Mouse (Mus musculus) forebrain, embryonic 13.5 days (tissue): ENCODE results near the gene Gtpbp3. TPM values are rescaled to one million over a fixed set of nuclear protein-coding genes. Genes with fewer than 3 reads are reported as not detected.

ENCODE experiments used
- ATAC-seq: fragments of 200-750 bp; cut with Nextera tagmentation; 2 replicates; pipeline ENCODE4 v1.8.0; 2017
- H3K27ac ChIP-seq: fragments of 300-500 bp; sonication (generic); 2 replicates; pipeline ENCODE4 v1.5.1; 2015; ENCODE audit warnings: inconsistent platforms, mild to moderate bottlenecking, moderate library complexity
- H3K27me3 ChIP-seq: fragments of 300-500 bp; sonication (generic); 2 replicates; pipeline ENCODE4 v1.6.1; 2015; ENCODE audit warnings: mild to moderate bottlenecking, inconsistent platforms
- H3K36me3 ChIP-seq: fragments of 300-500 bp; sonication (generic); 2 replicates; pipeline ENCODE4 v1.6.1; 2015; ENCODE audit warnings: mild to moderate bottlenecking, inconsistent platforms; ENCODE audit not compliant: poor library complexity, severe bottlenecking
- H3K4me1 ChIP-seq: fragments of 300-500 bp; sonication (generic); 2 replicates; pipeline ENCODE4 v1.6.1; 2015; ENCODE audit warnings: inconsistent platforms
- H3K4me2 ChIP-seq: fragments of 300-500 bp; sonication (generic); 2 replicates; pipeline ENCODE4 v1.6.1; 2015; ENCODE audit warnings: inconsistent platforms, mild to moderate bottlenecking, moderate library complexity
- H3K4me3 ChIP-seq: fragments of 300-500 bp; sonication (generic); 2 replicates; pipeline ENCODE4 v1.5.1; 2015; ENCODE audit warnings: mild to moderate bottlenecking, inconsistent platforms
- H3K9ac ChIP-seq: fragments of 300-500 bp; sonication (generic); 2 replicates; pipeline ENCODE4 v1.6.1; 2015; ENCODE audit warnings: mild to moderate bottlenecking, inconsistent platforms
- H3K9me3 ChIP-seq: fragments of 300-500 bp; sonication (generic); replicated peaks from 2 replicates; pipeline ENCODE4 v1.6.1; 2016; ENCODE audit warnings: inconsistent platforms
- WGBS: fragments of 180-500 bp; shearing (Covaris S2); methylation state at CpG from one replicate; pipeline ENCODE4 v1.1.7; 2015; 5-methylcytosine and 5-hydroxymethylcytosine counted together
- polyA plus RNA-seq: library from polyadenylated mRNA; unstranded; fragments of >200 nt; fragmentation: Nextera tagmentation; extraction: Ambion mirVana; gene quantifications from 2 replicates; pipeline ENCODE4 v1.2.1, GENCODE M21; 2015

The Gtpbp3 gene
- polyA plus RNA-seq, 1 experiment from 2014 or later = 13.4 TPM

DNA sequence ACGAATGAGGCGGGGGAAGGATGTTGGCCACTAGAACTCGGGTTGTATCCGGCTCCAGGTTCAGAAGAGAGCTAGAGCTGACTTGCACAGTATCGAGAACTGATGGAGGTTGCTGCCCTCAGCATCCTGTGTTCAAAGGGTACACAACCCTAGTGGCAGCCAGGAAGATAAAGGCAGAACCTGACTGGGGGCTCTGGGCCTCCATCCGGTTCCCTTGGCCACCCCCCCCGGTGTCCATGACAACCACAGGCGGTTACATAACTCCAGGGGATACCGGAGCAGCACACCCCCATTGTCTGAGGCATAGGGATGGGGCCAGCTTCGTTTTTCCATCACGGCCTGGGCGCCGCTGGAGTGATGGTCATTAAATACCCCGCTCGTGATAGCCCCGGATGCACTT lies 25.1 kb upstream of the Gtpbp3 start:
- no peak overlapping the region; the same call in 1 of the 2 replicates for H3K27ac ChIP-seq
- H3K4me2 ChIP-seq = peak overlapping the region; percentile 94
- peak overlapping the region; percentile 95 for H3K4me3 ChIP-seq
- H3K27me3 ChIP-seq = no peaks in the 10 kb centered on the region
- no peaks in the 10 kb centered on the region for H3K9me3 ChIP-seq
- H3K9ac ChIP-seq = peak overlapping the region; percentile 91
- H3K4me1 ChIP-seq = peaks cover 53% of the 10 kb centered on the region
- 4% methylated on average over 16 of the region's 16 CpGs for WGBS
- H3K36me3 ChIP-seq = peaks cover 38% of the 10 kb centered on the region
- peak; percentile 0; the same call in 1 of the 2 replicates for ATAC-seq

DNA sequence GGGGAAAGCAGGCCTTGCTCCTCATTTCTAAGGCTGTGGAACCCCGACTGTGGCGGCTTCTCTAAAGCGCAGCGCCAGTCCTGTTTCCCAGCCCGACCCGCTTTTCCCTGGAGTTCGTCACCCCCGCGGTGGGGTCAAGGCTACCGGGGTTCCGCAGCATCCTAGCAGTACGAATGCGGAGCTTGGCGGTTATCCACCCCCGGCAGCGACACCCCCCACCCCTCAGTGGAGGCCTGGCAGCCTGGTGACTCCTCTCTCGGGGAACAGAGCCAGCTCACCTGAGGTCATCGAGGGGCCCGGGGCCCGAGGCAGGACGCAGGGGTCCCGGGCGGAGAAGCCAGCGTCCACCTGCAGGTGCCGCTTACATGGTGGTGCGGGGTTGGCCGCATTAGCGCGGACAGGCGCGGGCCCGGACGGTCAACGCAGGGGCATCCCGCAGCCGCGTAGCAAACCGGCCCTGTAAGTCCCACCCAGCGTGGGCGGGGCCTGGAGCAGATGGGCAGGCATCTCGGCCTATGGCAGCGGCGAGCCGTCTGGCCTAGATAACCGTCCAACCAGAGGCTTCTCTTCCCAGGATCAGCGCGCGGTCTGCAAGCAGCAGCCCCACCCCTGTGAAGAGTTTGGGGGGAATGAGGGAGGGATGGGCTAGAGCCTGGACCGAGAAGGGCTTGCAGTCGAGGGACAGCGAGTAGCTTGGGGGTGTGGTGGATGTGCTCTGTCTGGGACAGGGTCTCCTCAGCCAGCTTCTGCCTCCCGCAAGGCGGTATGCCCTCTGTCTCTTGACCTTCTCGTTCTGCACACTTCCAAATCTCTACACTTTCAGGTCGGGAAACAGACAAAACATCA lies 24.5 kb upstream of the Gtpbp3 start, which contains the start of gene Abhd8:
TSS of gene Abhd8 (minus strand) at position 468 of the 846 bp plus-strand sequence.
- peak; percentile 88 for ATAC-seq
- H3K4me1 ChIP-seq = peaks cover 53% of the 10 kb centered on the region

DNA sequence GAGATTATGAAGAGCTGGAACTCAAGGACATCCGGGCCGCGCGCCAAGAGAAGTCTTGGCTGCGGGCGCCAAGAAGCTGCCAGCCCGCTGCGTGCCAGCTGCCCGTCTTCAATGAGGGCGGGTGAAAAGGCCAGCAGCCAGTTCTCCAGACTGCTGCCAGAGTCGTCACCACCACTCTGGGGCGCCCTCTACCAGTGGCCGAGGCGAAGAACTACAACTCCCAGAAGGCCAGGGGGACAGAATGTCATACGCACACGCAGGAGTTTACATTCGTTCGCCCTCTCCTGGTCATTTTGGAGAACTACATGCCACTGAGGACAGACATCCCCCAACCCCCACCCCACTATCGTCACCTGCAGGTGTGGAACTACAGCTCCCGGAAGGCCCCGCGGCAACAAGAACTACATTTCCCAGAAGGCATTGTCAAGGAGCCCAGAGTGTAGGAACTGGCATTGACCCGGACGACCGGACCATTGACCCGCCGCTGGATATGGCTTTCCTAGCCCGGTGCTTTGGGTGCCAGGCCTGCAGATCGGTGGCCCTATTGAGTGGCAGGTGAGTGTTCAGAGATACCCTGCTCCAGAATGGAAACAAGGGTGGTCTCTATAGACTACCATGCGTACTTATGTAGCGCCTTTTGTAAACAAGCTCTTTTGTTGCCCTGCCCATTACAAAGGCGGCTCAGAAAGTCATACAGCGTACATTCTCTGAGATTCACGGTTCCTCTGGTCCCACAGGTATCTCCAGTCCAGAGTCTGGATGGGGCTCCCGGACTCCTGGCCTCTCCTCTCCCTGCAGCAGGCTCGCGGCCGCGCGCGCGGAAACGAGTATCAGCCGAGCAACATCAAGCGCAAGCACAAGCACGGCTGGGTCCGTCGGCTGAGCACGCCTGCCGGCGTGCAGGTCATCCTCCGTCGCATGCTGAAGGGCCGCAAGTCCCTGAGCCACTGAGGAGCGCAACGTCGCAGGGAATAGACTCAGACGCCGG lies 23.1 kb upstream of the Gtpbp3 start, which contains the start of gene Mrpl34:
TSS of gene Mrpl34 (plus strand) at position 447 of the 988 bp plus-strand sequence.
- H3K4me2 ChIP-seq = peak within 1 kb of the TSS; percentile 94

More for the DNA sequence above, 24.5 kb upstream of the Gtpbp3 start, which contains the start of gene Abhd8:
- WGBS = under 1% methylated on average over 55 of the region's 55 CpGs
- Histone ChIP-seq H3K9ac (peak within 1 kb of the TSS; percentile 91), H3K9me3 (no peaks in the 10 kb centered on the region), H3K36me3 (peaks cover 31% of the 10 kb centered on the region), H3K27me3 (no peaks in the 10 kb centered on the region), H3K4me3 (peak within 1 kb of the TSS; percentile 95), H3K4me2 (peak within 1 kb of the TSS; percentile 94), H3K27ac (peak within 1 kb of the TSS; percentile 90)

DNA sequence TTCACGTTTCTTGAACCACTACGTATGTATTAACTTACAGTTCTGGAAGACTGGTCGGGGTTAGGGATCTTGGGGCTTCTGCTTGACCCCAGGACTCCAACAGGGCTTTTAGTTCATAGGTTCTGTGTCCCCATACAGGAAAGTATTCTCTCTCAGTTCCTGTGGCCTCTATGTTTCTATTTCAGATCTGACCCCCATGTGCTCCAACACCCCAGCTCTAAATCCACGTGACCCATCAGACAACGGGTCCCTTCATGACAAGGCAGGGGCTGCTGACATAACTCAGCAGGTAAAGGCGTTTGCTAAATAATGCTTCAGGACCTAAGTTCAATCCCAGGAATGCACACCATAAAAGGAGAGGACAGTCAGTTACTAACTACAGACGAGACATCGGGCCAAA lies 22.2 kb upstream of the Gtpbp3 start:
- WGBS = 86% methylated on average over 8 of the region's 8 CpGs
- peak overlapping the region; percentile 94 for H3K4me2 ChIP-seq
- peaks cover 16% of the 10 kb centered on the region for H3K36me3 ChIP-seq
- H3K4me3 ChIP-seq = peak overlapping the region; percentile 95
- peaks cover 51% of the 10 kb centered on the region for H3K4me1 ChIP-seq
- no peak overlapping the region for H3K27ac ChIP-seq
- H3K27me3 ChIP-seq = no peaks in the 10 kb centered on the region
- no peak for ATAC-seq
- peak overlapping the region; percentile 86 for H3K9ac ChIP-seq
- no peaks in the 10 kb centered on the region for H3K9me3 ChIP-seq

More for the DNA sequence above, 23.1 kb upstream of the Gtpbp3 start, which contains the start of gene Mrpl34:
- Histone ChIP-seq H3K27ac (peak within 1 kb of the TSS; percentile 90), H3K27me3 (no peaks in the 10 kb centered on the region), H3K9me3 (no peaks in the 10 kb centered on the region), H3K4me1 (peaks cover 46% of the 10 kb centered on the region), H3K36me3 (peaks cover 17% of the 10 kb centered on the region), H3K9ac (peak within 1 kb of the TSS; percentile 91), H3K4me3 (peak within 1 kb of the TSS; percentile 95)
- WGBS = under 1% methylated on average over 59 of the region's 59 CpGs
- peak; percentile 71 for ATAC-seq

DNA sequence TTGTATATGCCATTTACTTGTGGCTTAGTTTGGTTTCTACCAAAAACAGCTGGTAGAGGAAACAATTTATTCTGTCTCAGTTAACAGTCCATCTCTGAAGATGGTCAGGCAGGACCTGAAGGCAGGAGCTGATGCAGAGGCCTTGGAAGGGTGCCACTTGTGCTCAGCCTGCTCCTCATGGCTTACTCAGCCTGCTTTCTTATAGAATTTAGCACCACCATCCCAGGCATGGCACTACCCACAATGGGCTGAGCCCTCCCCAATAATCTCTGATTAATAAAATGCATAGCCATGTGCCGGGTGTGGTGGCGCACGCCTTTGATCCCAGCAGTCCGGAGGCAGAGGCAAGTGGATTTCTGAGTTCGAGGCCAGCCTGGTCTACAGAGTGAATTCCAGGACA lies 21.7 kb upstream of the Gtpbp3 start:
- Histone ChIP-seq H3K4me2 (no peak overlapping the region), H3K9me3 (no peaks in the 10 kb centered on the region), H3K27me3 (no peaks in the 10 kb centered on the region), H3K27ac (no peak overlapping the region), H3K4me3 (peak overlapping the region; percentile 95; the same call in 1 of the 2 replicates), H3K9ac (no peak overlapping the region), H3K36me3 (peaks cover 17% of the 10 kb centered on the region), H3K4me1 (peaks cover 51% of the 10 kb centered on the region)
- WGBS = 98% methylated on average over 5 of the region's 5 CpGs
- ATAC-seq = no peak

DNA sequence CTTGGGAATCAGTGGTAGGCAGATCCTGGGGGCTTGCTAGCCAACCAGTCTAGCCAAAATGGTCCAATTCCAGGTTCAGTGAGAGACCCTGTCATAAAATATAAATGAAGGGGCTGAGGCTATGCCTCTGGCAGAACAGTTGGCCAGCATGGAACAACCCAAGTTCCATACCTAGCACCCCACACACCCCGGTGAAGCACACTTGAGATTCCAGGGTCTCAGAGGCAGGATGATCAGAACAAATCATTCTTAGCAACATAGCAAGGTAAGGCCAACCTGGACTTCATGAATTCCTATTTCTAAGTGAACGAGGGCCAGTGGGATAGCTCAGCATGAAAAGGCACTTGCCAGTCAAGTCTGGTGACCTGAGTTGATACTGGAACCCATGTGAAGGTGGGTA lies 20.7 kb upstream of the Gtpbp3 start:
- Histone ChIP-seq H3K4me2 (no peak overlapping the region), H3K4me1 (peaks cover 41% of the 10 kb centered on the region), H3K36me3 (peaks cover 20% of the 10 kb centered on the region), H3K27ac (no peak overlapping the region), H3K9ac (no peak overlapping the region), H3K9me3 (no peaks in the 10 kb centered on the region), H3K27me3 (no peaks in the 10 kb centered on the region), H3K4me3 (no peak overlapping the region)
- no peak for ATAC-seq
- WGBS = 92% methylated on average over 2 of the region's 2 CpGs

DNA sequence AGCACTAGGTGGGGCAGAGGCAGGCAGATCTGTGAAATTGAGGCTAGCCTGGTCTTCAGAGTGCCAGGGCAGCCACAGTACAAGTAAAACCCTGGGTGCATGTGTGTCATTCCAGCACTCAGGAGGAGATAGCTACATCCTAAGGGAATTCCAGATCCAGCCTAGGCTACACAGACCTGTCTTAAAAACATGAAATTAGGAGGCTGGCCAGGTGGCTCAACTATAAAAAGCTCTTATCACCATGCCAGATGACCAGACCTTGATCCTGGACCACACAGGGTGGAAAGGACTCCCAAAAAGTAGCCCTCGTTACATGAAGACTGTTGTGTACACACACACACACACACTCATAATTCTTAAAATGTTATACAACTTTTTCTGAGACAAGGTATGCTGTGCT lies 19.9 kb upstream of the Gtpbp3 start:
- Histone ChIP-seq H3K27ac (no peak overlapping the region), H3K9ac (no peak overlapping the region), H3K36me3 (peaks cover 28% of the 10 kb centered on the region), H3K4me3 (no peak overlapping the region), H3K27me3 (no peaks in the 10 kb centered on the region), H3K9me3 (no peaks in the 10 kb centered on the region), H3K4me2 (no peak overlapping the region), H3K4me1 (peaks cover 33% of the 10 kb centered on the region)
- ATAC-seq = no peak
- 95% methylated on average over 1 of the region's 1 CpGs for WGBS

DNA sequence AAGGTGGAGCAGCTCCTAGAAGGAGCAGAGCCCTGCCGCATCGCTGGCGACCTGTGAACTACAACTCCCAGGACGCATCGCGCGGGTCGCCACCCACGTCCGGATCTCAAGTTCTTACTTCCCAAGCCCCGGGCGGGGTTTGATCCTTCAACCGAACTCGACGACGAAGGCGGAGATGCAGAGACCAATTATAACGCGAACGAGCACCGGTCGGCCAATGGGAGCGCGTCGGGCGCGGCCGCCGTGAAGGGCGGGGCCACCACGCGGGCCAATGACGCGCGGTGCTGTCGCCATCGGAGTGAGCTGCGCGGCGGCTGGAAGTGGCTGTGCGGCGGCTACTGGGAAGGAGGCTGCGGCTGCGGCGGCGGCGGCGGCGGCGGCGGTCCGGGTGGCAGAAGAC lies 19.0 kb upstream of the Gtpbp3 start, which contains the start of gene Dda1:
TSS of gene Dda1 (plus strand) at position 284 of the 400 bp plus-strand sequence.
- H3K9ac ChIP-seq = peak within 1 kb of the TSS; percentile 82
- peak within 1 kb of the TSS; percentile 75 for H3K4me3 ChIP-seq
- WGBS = under 1% methylated on average over 35 of the region's 52 CpGs
- peak; percentile 90 for ATAC-seq
- H3K27ac ChIP-seq = peak within 1 kb of the TSS; percentile 75
- H3K27me3 ChIP-seq = no peaks in the 10 kb centered on the region
- H3K4me1 ChIP-seq = peaks cover 30% of the 10 kb centered on the region
- no peaks in the 10 kb centered on the region for H3K9me3 ChIP-seq
- peaks cover 37% of the 10 kb centered on the region for H3K36me3 ChIP-seq
- peak within 1 kb of the TSS; percentile 93 for H3K4me2 ChIP-seq

DNA sequence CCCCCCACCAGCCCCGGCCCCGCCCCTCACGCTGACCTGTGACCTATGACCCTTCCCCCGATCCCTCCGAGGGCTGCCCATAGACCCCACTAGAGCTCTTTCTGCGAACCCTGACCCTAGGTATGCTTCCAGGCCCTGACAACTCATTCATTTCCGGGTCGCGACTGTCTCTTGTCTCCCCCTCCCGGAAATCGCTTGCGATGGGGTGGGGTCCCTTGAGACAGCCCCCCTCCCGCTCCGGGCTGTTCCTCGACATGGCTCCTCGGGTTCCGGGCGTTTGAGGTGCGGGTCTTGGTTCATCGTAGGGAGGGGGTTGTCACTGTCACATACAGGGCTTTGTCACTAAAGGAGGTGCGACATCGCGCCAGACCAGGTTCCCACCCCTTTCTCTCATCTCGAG lies 18.5 kb upstream of the Gtpbp3 start:
- H3K4me1 ChIP-seq = peaks cover 25% of the 10 kb centered on the region
- no peaks in the 10 kb centered on the region for H3K27me3 ChIP-seq
- H3K27ac ChIP-seq = peak overlapping the region; percentile 75
- H3K9ac ChIP-seq = peak overlapping the region; percentile 82
- peak overlapping the region; percentile 93 for H3K4me2 ChIP-seq
- ATAC-seq = peak; percentile 41
- 1% methylated on average over 24 of the region's 24 CpGs for WGBS
- H3K36me3 ChIP-seq = peaks cover 42% of the 10 kb centered on the region
- H3K9me3 ChIP-seq = no peaks in the 10 kb centered on the region
- peak overlapping the region; percentile 75 for H3K4me3 ChIP-seq

DNA sequence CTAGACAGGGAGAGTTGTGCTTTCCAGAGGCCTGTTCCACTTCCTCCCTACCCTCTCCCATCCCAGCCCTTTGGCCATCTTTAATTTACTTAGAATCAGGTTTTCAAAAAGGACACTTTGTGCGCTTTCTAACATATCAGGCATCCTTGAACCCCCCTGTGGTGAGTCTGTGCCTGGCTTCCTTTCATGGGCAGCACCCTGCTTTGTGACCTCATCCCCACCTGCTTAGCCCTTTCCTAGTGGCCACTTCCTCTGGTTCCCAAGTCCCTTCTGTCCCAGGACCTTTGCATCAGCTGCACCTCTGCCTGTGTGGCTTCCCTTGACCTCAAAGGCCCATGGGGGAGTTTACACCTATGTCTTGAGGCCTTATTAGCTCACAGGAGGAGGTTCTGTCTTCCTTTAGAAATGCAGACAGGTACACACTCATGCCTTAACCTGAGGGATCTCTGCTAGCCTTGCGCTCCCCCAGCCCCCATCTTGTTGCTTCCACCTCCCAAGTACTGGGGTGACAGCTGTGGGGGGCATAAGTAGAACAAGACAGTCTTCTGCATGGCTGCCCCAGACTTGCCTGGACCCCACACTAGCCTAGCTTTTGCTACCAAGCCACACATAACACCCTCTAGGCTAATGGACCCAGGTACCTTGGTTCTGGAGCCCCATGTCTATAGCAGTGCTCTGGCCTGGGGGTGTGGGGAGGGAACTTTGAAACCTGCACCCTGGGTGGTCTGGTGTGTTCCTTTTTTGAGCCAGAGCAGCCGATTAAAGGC lies 17.6 kb upstream of the Gtpbp3 start:
- 78% methylated on average over 3 of the region's 3 CpGs for WGBS
- H3K4me3 ChIP-seq = peak overlapping the region; percentile 75
- ATAC-seq = no peak
- no peak overlapping the region for H3K27ac ChIP-seq
- H3K9me3 ChIP-seq = no peaks in the 10 kb centered on the region
- H3K4me2 ChIP-seq = peak overlapping the region; percentile 93
- peak overlapping the region; percentile 82 for H3K9ac ChIP-seq
- no peaks in the 10 kb centered on the region for H3K27me3 ChIP-seq
- peaks cover 52% of the 10 kb centered on the region for H3K36me3 ChIP-seq
- peaks cover 22% of the 10 kb centered on the region for H3K4me1 ChIP-seq

DNA sequence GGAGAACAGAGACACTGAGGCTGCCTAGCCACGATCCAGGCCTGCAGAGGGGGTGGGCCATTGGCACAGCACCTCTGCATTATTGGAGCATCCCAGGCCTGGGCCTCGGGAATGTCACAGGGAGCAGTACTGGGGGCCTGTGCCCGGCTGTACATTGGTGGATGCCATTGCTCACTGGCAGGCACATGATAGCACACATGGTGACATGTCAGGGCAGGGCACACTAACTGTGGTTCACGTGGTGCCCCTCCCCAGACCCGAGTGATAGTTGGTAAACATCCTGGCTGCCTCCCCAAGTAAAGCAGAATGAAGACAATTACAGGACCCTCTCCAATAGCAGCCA lies 17.0 kb upstream of the Gtpbp3 start:
- H3K4me3 ChIP-seq = peak overlapping the region; percentile 75; the same call in 1 of the 2 replicates
- no peaks in the 10 kb centered on the region for H3K9me3 ChIP-seq
- peaks cover 56% of the 10 kb centered on the region for H3K36me3 ChIP-seq
- peak overlapping the region; percentile 82; the same call in 1 of the 2 replicates for H3K9ac ChIP-seq
- peaks cover 20% of the 10 kb centered on the region for H3K4me1 ChIP-seq
- peak overlapping the region; percentile 93; the same call in 1 of the 2 replicates for H3K4me2 ChIP-seq
- no peak overlapping the region for H3K27ac ChIP-seq
- no peak for ATAC-seq
- WGBS = 84% methylated on average over 5 of the region's 5 CpGs
- H3K27me3 ChIP-seq = no peaks in the 10 kb centered on the region
